Mouse (Mus musculus) bone marrow, adult 2 months (tissue): ENCODE measurements around the gene Sez6. TPM values are rescaled to one million over a fixed set of nuclear protein-coding genes. Genes with fewer than 3 reads are reported as not detected.

Experiments used
- H3K27ac ChIP-seq: fragments of 200-500 bp; 2 replicates; pipeline ENCODE4 v1.5.1; 2012; ENCODE audit warnings: low read depth, mild to moderate bottlenecking, control low read depth, inconsistent platforms, low read length; ENCODE audit not compliant: control insufficient read depth, poor library complexity, insufficient read depth
- H3K4me1 ChIP-seq: fragments of 200-500 bp; 2 replicates; pipeline ENCODE4 v1.6.1; 2011; ENCODE audit warnings: low read length; ENCODE audit not compliant: control insufficient read depth, insufficient read depth
- H3K4me3 ChIP-seq: fragments of 200-500 bp; replicated peaks from 2 replicates; pipeline ENCODE3; 2011; ENCODE audit warnings: mild to moderate bottlenecking, low read depth, low read length, control low read depth; ENCODE audit not compliant: control insufficient read depth
- CTCF ChIP-seq: fragments of 200-500 bp; IDR thresholded peaks from 2 replicates; pipeline ENCODE4 v1.5.1; 2011; ENCODE audit warnings: low read length, control low read depth; ENCODE audit not compliant: control insufficient read depth, insufficient read depth
- POLR2A ChIP-seq: fragments of 200-500 bp; IDR thresholded peaks from 2 replicates; pipeline ENCODE4 v1.6.1; 2011; ENCODE audit warnings: low read depth, mild to moderate bottlenecking, control low read depth, low read length, borderline replicate concordance; ENCODE audit not compliant: control insufficient read depth
- WGBS: fragments of 180-500 bp; shearing (Covaris S2); methylation state at CpG from one replicate; pipeline ENCODE4 v1.1.7; 2018; 5-methylcytosine and 5-hydroxymethylcytosine counted together
- polyA plus RNA-seq: library from polyadenylated mRNA; stranded (reverse); fragments of >200 nt; gene quantifications from 2 replicates; pipeline ENCODE4 v1.2.4, GENCODE M21; 2011; ENCODE audit warnings: low replicate concordance; ENCODE audit not compliant: missing spikeins, insufficient read depth, insufficient read length

Sez6 gene
- polyA plus RNA-seq, 1 experiment = 0.67 TPM

- no peak overlapping the region for H3K27ac ChIP-seq
- no peaks in the 10 kb centered on the region; the same call in 1 of the 2 replicates for H3K4me1 ChIP-seq
- TF ChIP-seq CTCF = no peak
- no peak for TF ChIP-seq POLR2A
- 76% methylated on average over 6 of the region's 6 CpGs for WGBS
- H3K4me3 ChIP-seq = no peak overlapping the region
Measured at GRCm38 (mm10) chr11:77893283-77893682, 37.3 kb upstream of the Sez6 start.

- TF ChIP-seq POLR2A = no peak
- TF ChIP-seq CTCF = no peak
- WGBS = 22% methylated on average over 11 of the region's 11 CpGs
- Histone ChIP-seq H3K27ac (no peak within 1 kb of the TSS), H3K4me3 (no peak within 1 kb of the TSS), H3K4me1 (no peaks in the 10 kb centered on the region; the same call in 1 of the 2 replicates)
Measured at GRCm38 (mm10) chr11:77893787-77894718, 36.5 kb upstream of the Sez6 start, which contains the start of gene Pipox. Gene Pipox (minus strand): TSS chr11:77894096.

- TF ChIP-seq CTCF = no peak
- Histone ChIP-seq H3K27ac (no peak overlapping the region), H3K4me3 (no peak overlapping the region), H3K4me1 (no peaks in the 10 kb centered on the region; the same call in 1 of the 2 replicates)
- WGBS = 87% methylated on average over 2 of the region's 2 CpGs
Measured at GRCm38 (mm10) chr11:77894967-77895366, 35.6 kb upstream of the Sez6 start.

GRCm38 (mm10) chr11:77896011-77896410, 34.6 kb upstream of the Sez6 start:
- Histone ChIP-seq H3K27ac (no peak overlapping the region), H3K4me3 (no peak overlapping the region), H3K4me1 (no peaks in the 10 kb centered on the region; the same call in 1 of the 2 replicates)
- WGBS = 78% methylated on average over 9 of the region's 9 CpGs
- no peak for TF ChIP-seq CTCF
- no peak for TF ChIP-seq POLR2A

GRCm38 (mm10) chr11:77896480-77896819, 34.1 kb upstream of the Sez6 start:
- Histone ChIP-seq H3K27ac (no peak overlapping the region), H3K4me1 (no peaks in the 10 kb centered on the region; the same call in 1 of the 2 replicates), H3K4me3 (no peak overlapping the region)
- 49% methylated on average over 6 of the region's 6 CpGs for WGBS
- TF ChIP-seq CTCF (no peak), POLR2A (no peak)

GRCm38 (mm10) chr11:77896820-77897805, 33.5 kb upstream of the Sez6 start:
- no peaks in the 10 kb centered on the region; the same call in 1 of the 2 replicates for H3K4me1 ChIP-seq
- no peak for TF ChIP-seq CTCF
- TF ChIP-seq POLR2A = no peak
- no peak overlapping the region for H3K4me3 ChIP-seq
- WGBS = 42% methylated on average over 23 of the region's 23 CpGs
- no peak overlapping the region; the same call in 1 of the 2 replicates for H3K27ac ChIP-seq

- H3K27ac ChIP-seq = no peak overlapping the region
- TF ChIP-seq CTCF (no peak), POLR2A (no peak)
- no peaks in the 10 kb centered on the region; the same call in 1 of the 2 replicates for H3K4me1 ChIP-seq
- H3K4me3 ChIP-seq = no peak overlapping the region
- 71% methylated on average over 3 of the region's 3 CpGs for WGBS
Measured at GRCm38 (mm10) chr11:77900187-77900586, 30.4 kb upstream of the Sez6 start.

- no peak overlapping the region for H3K4me3 ChIP-seq
- no peaks in the 10 kb centered on the region; the same call in 1 of the 2 replicates for H3K4me1 ChIP-seq
- no peak overlapping the region for H3K27ac ChIP-seq
- 74% methylated on average over 4 of the region's 4 CpGs for WGBS
- TF ChIP-seq CTCF = no peak
- TF ChIP-seq POLR2A = no peak
Measured at GRCm38 (mm10) chr11:77900696-77901095, 29.9 kb upstream of the Sez6 start.
